Mouse (Mus musculus) lung, embryonic 14.5 days (tissue): Measurements from ENCODE around the gene Gm20388. TPM values are rescaled to one million over a fixed set of nuclear protein-coding genes. Genes with fewer than 3 reads are reported as not detected.
A peak's percentile ranks its signal among the peaks of the same experiment; 100 is the strongest.

Source experiments
- ATAC-seq: fragments of 200-750 bp; cut with Nextera tagmentation; 2 replicates; pipeline ENCODE4 v1.8.0; 2017; ENCODE audit warnings: mild to moderate bottlenecking, moderate TSS enrichment, moderate library complexity; ENCODE audit not compliant: insufficient read depth
- DNase-seq: peaks from one replicate; pipeline ENCODE4 v3.0.0-alpha.2; 2015
- H3K27ac ChIP-seq: fragments of 300-500 bp; sonication (generic); 2 replicates; pipeline ENCODE4 v1.5.1; 2014; ENCODE audit warnings: low read depth, mild to moderate bottlenecking, moderate library complexity
- H3K27me3 ChIP-seq: fragments of 300-500 bp; sonication (generic); 2 replicates; pipeline ENCODE4 v1.6.1; 2014; ENCODE audit warnings: low read length, control low read depth; ENCODE audit not compliant: insufficient read depth
- H3K36me3 ChIP-seq: fragments of 300-500 bp; sonication (generic); 2 replicates; pipeline ENCODE4 v1.6.1; 2014; ENCODE audit warnings: control low read depth; ENCODE audit not compliant: insufficient read depth
- H3K4me1 ChIP-seq: fragments of 300-500 bp; sonication (generic); 2 replicates; pipeline ENCODE4 v1.6.1; 2014; ENCODE audit warnings: antibody characterized with exemption, control low read depth; ENCODE audit not compliant: insufficient read depth
- H3K4me2 ChIP-seq: fragments of 300-500 bp; sonication (generic); 2 replicates; pipeline ENCODE4 v1.6.1; 2014; ENCODE audit warnings: mild to moderate bottlenecking
- H3K4me3 ChIP-seq: fragments of 300-500 bp; sonication (generic); 2 replicates; pipeline ENCODE4 v1.5.1; 2014; ENCODE audit warnings: low read depth, low read length
- H3K9ac ChIP-seq: fragments of 300-500 bp; sonication (generic); 2 replicates; pipeline ENCODE4 v1.6.1; 2014
- H3K9me3 ChIP-seq: fragments of 300-500 bp; sonication (generic); 2 replicates; pipeline ENCODE4 v1.6.1; 2016; ENCODE audit warnings: low read depth, low read length, control low read depth
- CTCF ChIP-seq: IDR thresholded peaks from 2 replicates; pipeline ENCODE4 v1.5.1; 2016; ENCODE audit warnings: antibody characterized with exemption, low read depth
- WGBS: fragments of 180-500 bp; shearing (Covaris S2); extraction: QIAGEN DNeasy Blood & Tissue Kit; methylation state at CpG from one replicate; pipeline ENCODE4 v1.1.7; 2014; 5-methylcytosine and 5-hydroxymethylcytosine counted together
- polyA plus RNA-seq: library from polyadenylated mRNA; unstranded; fragments of >200 nt; fragmentation: Nextera tagmentation; extraction: Ambion mirVana; gene quantifications from 2 replicates; pipeline ENCODE4 v1.2.1, GENCODE M21; 2014

Gm20388 gene
- polyA plus RNA-seq, 1 experiment from 2014 or later, result not detected

DNA sequence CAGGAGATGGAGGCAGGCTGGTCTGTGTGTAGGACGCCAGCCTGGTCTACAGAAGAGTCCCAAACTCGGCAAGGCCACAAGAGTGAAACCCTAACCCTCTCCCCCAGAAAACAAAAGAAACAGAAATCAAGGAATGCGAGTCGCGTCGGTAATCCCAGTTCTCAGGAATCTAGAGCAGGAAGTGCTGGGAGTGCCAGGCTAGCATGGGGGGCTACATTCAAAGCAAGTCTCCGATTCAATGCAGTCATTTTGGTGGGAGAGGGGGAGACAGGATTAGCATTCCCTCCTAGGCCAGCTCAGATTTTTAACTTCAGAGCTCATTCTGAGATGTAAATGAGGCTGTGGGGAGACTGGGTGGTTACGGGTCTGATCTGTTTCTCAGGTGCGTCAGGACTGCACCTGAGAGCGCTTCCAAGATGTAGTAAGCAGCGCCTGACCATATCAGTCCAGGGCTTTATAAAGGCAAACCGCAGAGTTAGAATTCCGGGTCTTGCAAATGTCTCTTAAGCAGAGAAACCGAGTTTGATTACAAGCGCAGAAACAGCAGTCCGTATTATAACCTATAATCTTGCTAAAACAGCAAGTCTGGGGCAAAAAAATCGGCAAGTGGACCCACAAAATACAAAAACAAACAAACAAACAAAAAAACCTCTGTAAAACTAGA lies 756.3 kb downstream of the Gm20388 start:
- Histone ChIP-seq H3K27ac (peak overlapping the region; percentile 87), H3K9me3 (no peaks in the 10 kb centered on the region), H3K4me3 (peak overlapping the region; percentile 97), H3K4me2 (peak overlapping the region; percentile 94), H3K4me1 (peaks cover 15% of the 10 kb centered on the region; the same call in 1 of the 2 replicates), H3K9ac (peak overlapping the region; percentile 96), H3K36me3 (peaks cover 26% of the 10 kb centered on the region), H3K27me3 (no peaks in the 10 kb centered on the region)
- no peak for ATAC-seq
- DNase-seq, result peak; percentile 37
- 2% methylated on average over 17 of the region's 17 CpGs for WGBS
- TF ChIP-seq CTCF, result no peak

DNA sequence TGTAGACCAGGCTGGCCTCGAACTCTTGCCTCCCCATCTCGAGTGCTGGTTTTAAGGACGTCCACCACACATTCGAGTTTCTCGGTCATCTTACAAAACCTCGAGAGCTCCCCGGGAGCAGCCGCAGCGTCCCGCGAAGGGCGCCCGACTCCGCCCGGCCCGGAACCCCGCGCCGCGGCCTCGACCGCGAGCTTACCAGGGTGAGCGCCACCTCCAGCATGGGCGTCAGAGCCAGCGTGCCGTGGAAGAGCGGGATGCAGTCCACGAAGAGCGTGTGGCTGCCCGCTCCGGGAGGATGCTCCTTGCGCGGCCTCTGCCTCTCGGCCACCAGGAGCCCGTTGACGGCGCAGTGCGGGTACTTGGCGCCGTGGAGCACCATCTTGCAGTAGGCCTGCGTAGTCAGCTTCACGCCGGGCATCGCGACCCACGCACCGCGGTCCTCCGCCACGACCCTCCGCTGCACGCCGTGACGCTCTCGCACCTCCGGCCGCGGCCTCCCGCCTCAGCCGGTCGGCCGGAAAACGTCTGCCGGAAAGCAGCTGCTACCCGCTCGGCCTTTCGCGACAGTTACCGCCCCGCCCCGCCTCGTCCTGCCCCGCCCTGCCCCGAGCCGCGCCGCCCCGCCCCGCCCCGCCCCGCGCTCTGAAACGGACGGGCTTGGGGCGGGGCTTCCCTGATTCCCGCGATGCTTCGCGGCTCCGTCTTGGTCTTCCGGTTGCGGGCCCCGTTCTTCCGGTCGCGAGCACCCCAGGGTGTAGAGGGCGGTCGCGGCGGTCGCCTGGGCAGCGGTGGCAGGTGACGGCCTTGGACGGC lies 757.1 kb downstream of the Gm20388 start, which contains the start of the genes Gm27021 and Cox4i1:
TSS of gene Gm27021 (minus strand) at position 519 of the 813 bp plus-strand sequence.
TSS of gene Cox4i1 (plus strand) at position 662 of the 813 bp plus-strand sequence.
- H3K4me1 ChIP-seq, result peaks cover 15% of the 10 kb centered on the region; the same call in 1 of the 2 replicates
- H3K9ac ChIP-seq, result peak within 1 kb of the TSS; percentile 96
- TF ChIP-seq CTCF, result no peak; the same call in 1 of the 2 replicates
- no peaks in the 10 kb centered on the region for H3K9me3 ChIP-seq
- ATAC-seq, result peak; percentile 94
- H3K4me2 ChIP-seq, result peak within 1 kb of the TSS; percentile 94
- H3K27me3 ChIP-seq, result no peaks in the 10 kb centered on the region
- peaks cover 35% of the 10 kb centered on the region for H3K36me3 ChIP-seq
- peak within 1 kb of the TSS; percentile 87 for H3K27ac ChIP-seq
- DNase-seq, result peak; percentile 96
- H3K4me3 ChIP-seq, result peak within 1 kb of the TSS; percentile 97
- under 1% methylated on average over 105 of the region's 105 CpGs for WGBS

DNA sequence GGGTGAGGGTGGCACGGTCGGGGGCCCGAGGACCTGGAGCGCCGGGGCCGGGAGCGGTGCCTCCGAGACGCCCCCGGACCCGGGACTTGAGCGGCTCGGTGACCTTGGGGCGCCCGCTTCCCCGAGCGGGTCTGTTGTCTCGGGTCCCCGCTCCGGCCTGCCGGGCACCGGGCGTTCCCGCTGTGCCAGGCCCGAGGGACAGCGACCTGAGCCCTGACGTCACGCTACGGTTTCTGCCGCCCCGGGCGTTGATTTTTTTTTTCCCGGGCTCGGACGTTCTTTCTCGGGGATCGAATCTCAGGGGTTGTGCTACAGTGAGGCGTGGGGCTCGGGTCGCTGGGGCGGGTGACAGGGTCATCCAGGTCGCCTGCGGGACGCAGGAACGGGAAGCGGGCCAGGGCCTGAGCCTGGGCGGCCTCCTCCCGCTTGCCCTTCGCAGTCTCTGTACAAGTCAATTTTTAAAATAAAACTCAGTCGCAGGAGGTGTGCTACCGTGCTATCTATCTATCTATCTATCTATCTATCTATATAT lies 757.8 kb downstream of the Gm20388 start, which contains the start of gene Emc8:
TSS of gene Emc8 (minus strand) at position 200 of the 532 bp plus-strand sequence.
- ATAC-seq, result peak; percentile 52; the same call in 1 of the 2 replicates
- Histone ChIP-seq H3K36me3 (peaks cover 41% of the 10 kb centered on the region), H3K4me2 (peak within 1 kb of the TSS; percentile 94), H3K4me1 (peaks cover 15% of the 10 kb centered on the region; the same call in 1 of the 2 replicates), H3K9ac (peak within 1 kb of the TSS; percentile 96), H3K27ac (peak within 1 kb of the TSS; percentile 87), H3K4me3 (peak within 1 kb of the TSS; percentile 97), H3K27me3 (no peaks in the 10 kb centered on the region), H3K9me3 (no peaks in the 10 kb centered on the region)
- DNase-seq, result peak; percentile 27
- no peak for TF ChIP-seq CTCF
- WGBS, result under 1% methylated on average over 51 of the region's 51 CpGs

DNA sequence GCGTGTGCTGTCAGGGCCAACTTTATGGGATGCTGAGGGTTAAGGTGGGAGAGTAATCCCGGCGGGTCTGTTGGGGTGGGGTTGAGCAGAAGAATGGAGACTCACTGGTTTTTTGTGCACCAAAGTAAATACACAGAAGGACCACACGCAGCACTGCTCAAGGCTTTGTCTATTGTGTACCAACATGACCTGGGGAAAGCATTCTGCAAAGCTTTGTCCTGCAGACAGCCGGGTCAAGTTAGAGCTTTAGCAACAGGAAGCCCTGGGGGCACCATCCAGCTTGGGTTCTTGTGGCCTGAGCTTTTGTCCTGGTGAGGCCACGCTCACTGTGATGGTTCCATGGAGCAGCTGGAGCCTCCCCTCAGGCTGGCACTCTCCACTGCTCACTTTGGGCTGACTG lies 761.1 kb downstream of the Gm20388 start:
- no peak for DNase-seq
- H3K36me3 ChIP-seq, result peaks cover 51% of the 10 kb centered on the region
- H3K4me2 ChIP-seq, result no peak overlapping the region
- TF ChIP-seq CTCF, result no peak
- 65% methylated on average over 6 of the region's 6 CpGs for WGBS
- no peak for ATAC-seq
- H3K9ac ChIP-seq, result no peak overlapping the region
- no peaks in the 10 kb centered on the region for H3K27me3 ChIP-seq
- H3K9me3 ChIP-seq, result no peaks in the 10 kb centered on the region
- no peak overlapping the region for H3K4me3 ChIP-seq
- no peak overlapping the region for H3K27ac ChIP-seq
- H3K4me1 ChIP-seq, result peaks cover 8% of the 10 kb centered on the region; the same call in 1 of the 2 replicates

DNA sequence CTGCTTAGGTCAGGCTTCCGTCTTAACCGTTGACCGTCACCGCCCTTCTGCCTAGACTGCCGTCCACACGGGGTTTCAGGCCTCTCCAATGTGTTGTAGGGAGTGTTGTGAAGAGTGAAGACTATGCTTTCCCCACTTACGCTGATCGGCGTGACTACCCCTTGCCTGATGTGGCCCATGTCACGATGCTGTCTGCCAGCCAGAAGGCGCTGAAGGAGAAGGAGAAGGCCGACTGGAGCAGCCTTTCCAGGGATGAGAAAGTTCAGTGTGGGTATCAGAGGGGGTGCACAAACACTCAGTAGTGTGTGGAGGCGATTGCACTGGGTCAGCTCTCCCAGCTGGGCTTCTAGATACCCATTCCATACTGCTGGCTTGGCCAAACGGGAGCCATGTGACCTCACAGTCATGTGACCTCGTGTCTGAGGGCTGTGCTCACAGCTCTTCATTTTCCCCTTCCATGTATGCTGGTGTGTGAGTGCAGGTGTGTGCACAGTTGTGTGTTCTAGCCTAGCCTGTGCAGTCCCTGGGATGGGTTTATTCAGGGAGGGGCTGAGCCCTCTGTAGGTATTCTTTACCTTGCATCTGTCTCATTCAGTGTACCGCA lies 762.1 kb downstream of the Gm20388 start:
- no peak for TF ChIP-seq CTCF
- 87% methylated on average over 16 of the region's 16 CpGs for WGBS
- H3K36me3 ChIP-seq, result peaks cover 51% of the 10 kb centered on the region

DNA sequence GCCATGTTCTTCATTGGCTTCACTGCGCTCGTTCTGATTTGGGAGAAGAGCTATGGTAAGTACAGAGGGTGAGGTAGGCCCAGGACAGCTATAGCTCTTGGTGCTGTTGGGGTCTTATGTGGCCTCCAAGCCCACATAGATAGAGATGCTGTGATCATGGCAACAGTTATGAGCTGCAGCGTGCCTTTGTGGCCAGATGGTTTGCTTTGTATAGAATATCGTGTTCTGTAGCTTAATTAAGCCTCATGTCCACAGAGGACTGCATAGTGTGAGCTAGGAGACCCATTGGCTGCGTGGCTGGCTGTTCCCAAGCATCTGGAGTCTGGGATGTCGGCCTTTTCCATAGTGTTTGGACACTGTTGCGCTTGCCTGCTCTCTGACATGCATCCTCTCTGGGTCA lies 762.7 kb downstream of the Gm20388 start:
- WGBS, result 89% methylated on average over 7 of the region's 7 CpGs
- Histone ChIP-seq H3K9me3 (no peaks in the 10 kb centered on the region), H3K4me1 (0 out of 2 replicates have a peak, but pooled peaks cover 5% of the 10 kb centered on the region), H3K27me3 (no peaks in the 10 kb centered on the region), H3K4me3 (no peak overlapping the region), H3K27ac (no peak overlapping the region), H3K9ac (no peak overlapping the region), H3K4me2 (no peak overlapping the region), H3K36me3 (peaks cover 51% of the 10 kb centered on the region)
- DNase-seq, result no peak
- no peak for TF ChIP-seq CTCF
- ATAC-seq, result no peak

More for the DNA sequence above, 762.1 kb downstream of the Gm20388 start:
- no peak overlapping the region for H3K27ac ChIP-seq
- no peak overlapping the region for H3K4me2 ChIP-seq
- H3K9me3 ChIP-seq, result no peaks in the 10 kb centered on the region
- H3K9ac ChIP-seq, result no peak overlapping the region
- H3K4me1 ChIP-seq, result 0 out of 2 replicates have a peak, but pooled peaks cover 5% of the 10 kb centered on the region
- H3K27me3 ChIP-seq, result no peaks in the 10 kb centered on the region
- DNase-seq (no peak), ATAC-seq (no peak)
- H3K4me3 ChIP-seq, result no peak overlapping the region
